Mouse (Mus musculus) liver, embryonic 14.5 days (tissue): ENCODE data around the gene Sf3b2. TPM values are rescaled to one million over a fixed set of nuclear protein-coding genes. Genes with fewer than 3 reads are reported as not detected.
A peak's percentile ranks its signal among the peaks of the same experiment; 100 is the strongest.

ENCODE experiments used
- ATAC-seq: fragments of 200-750 bp; cut with Nextera tagmentation; 2 replicates; pipeline ENCODE4 v1.8.0; 2017; ENCODE audit warnings: moderate number of reproducible peaks, mild to moderate bottlenecking, moderate library complexity; ENCODE audit not compliant: insufficient read depth
- DNase-seq, 3 experiments: peaks; one replicate each; pipeline ENCODE4 v3.0.0-alpha.2; 2012 to 2013; ENCODE audit warnings: low read depth in 3 of 3, low spot score in 3 of 3
- H3K27ac ChIP-seq: fragments of 300-500 bp; sonication (generic); 2 replicates; pipeline ENCODE4 v1.5.1; 2014; ENCODE audit warnings: moderate library complexity, mild to moderate bottlenecking, control low read depth, inconsistent platforms
- H3K27me3 ChIP-seq: fragments of 300-500 bp; sonication (generic); 2 replicates; pipeline ENCODE4 v1.6.1; 2014; ENCODE audit warnings: mild to moderate bottlenecking, low read length, moderate library complexity; ENCODE audit not compliant: control insufficient read depth, insufficient read depth
- H3K36me3 ChIP-seq: fragments of 300-500 bp; sonication (generic); replicated peaks from 2 replicates; pipeline ENCODE4 v1.6.1; 2014; ENCODE audit warnings: low read depth; ENCODE audit not compliant: control insufficient read depth, insufficient read depth
- H3K4me1 ChIP-seq, 2 experiments: fragments of 200-500 bp in 1 of 2; fragments of 300-500 bp in 1 of 2; sonication (generic) in 1 of 2; replicated peaks; 2 replicates each; pipeline ENCODE4 v1.6.1; 2012 to 2014; ENCODE audit warnings: antibody characterized with exemption in 1 of 2, inconsistent platforms in 1 of 2, low read length in 1 of 2; ENCODE audit not compliant: control insufficient read depth in 2 of 2, insufficient read depth in 2 of 2
- H3K4me2 ChIP-seq: fragments of 300-500 bp; sonication (generic); 2 replicates; pipeline ENCODE4 v1.6.1; 2014; ENCODE audit warnings: low read depth, mild to moderate bottlenecking, control low read depth, moderate library complexity
- H3K4me3 ChIP-seq, 2 experiments: fragments of 200-500 bp in 1 of 2; fragments of 300-500 bp in 1 of 2; sonication (generic) in 1 of 2; 2 replicates each; pipeline ENCODE4 v1.5.1; 2012 to 2014; ENCODE audit warnings: low read depth in 2 of 2, low read length in 2 of 2, mild to moderate bottlenecking in 2 of 2, control low read depth in 1 of 2, inconsistent platforms in 1 of 2, moderate library complexity in 1 of 2; ENCODE audit not compliant: insufficient read depth in 1 of 2
- H3K9ac ChIP-seq: fragments of 300-500 bp; sonication (generic); replicated peaks from 2 replicates; pipeline ENCODE4 v1.6.1; 2014; ENCODE audit warnings: mild to moderate bottlenecking, control low read depth, moderate library complexity
- H3K9me3 ChIP-seq: fragments of 300-500 bp; sonication (generic); 2 replicates; pipeline ENCODE4 v1.6.1; 2016; ENCODE audit warnings: low read length, mixed read lengths; ENCODE audit not compliant: control insufficient read depth
- CTCF ChIP-seq: IDR thresholded peaks from 2 replicates; pipeline ENCODE4 v1.5.1; 2016; ENCODE audit warnings: antibody characterized with exemption, low read depth, control low read depth
- EP300 ChIP-seq: IDR thresholded peaks from 2 replicates; pipeline ENCODE4 v1.6.1; 2016; ENCODE audit warnings: antibody characterized with exemption, low read depth
- WGBS: fragments of 180-500 bp; shearing (Covaris S2); extraction: QIAGEN DNeasy Blood & Tissue Kit; methylation state at CpG from one replicate; pipeline ENCODE4 v1.1.7; 2014; ENCODE audit not compliant: insufficient replicate concordance; 5-methylcytosine and 5-hydroxymethylcytosine counted together
- polyA plus RNA-seq, 2 experiments: library from polyadenylated mRNA; depleted of rRNA in 1 of 2; stranded (reverse) in 1 of 2; unstranded in 1 of 2; fragments of >200 nt; fragmentation: Nextera tagmentation in 1 of 2; extraction: Ambion mirVana in 1 of 2; gene quantifications; 2 replicates each; pipeline versions ENCODE4 v1.2.1 to v1.2.3; 2012 to 2014

The Sf3b2 gene
- polyA plus RNA-seq, 2 experiments = 52.5 to 98.4 TPM

- Histone ChIP-seq H3K4me1 (peaks cover 17 to 18% of the 10 kb centered on the region in 2 experiments), H3K9me3 (no peaks in the 10 kb centered on the region), H3K27me3 (peaks cover 9% of the 10 kb centered on the region; the same call in 1 of the 2 replicates), H3K9ac (peak overlapping the region; percentile 51), H3K27ac (peak overlapping the region; percentile 55), H3K36me3 (peaks cover 28% of the 10 kb centered on the region), H3K4me3 (peak overlapping the region; percentile 82 to 99), H3K4me2 (peak overlapping the region; percentile 82)
- DNase-seq (no peak), ATAC-seq (peak; percentile 60)
- no peak for TF ChIP-seq EP300
- no peak for TF ChIP-seq CTCF
- WGBS = 3% methylated on average over 13 of the region's 13 CpGs
These were observed 451 bp upstream of the Sf3b2 start for GRCm38 (mm10) chr19:5295736-5296075.

- DNase-seq = no peak
- no peak for ATAC-seq
These were observed 16.9 kb downstream of the Sf3b2 start for GRCm38 (mm10) chr19:5278381-5278780.

GRCm38 (mm10) chr19:5277140-5277539, 18.1 kb downstream of the Sf3b2 start:
- Histone ChIP-seq H3K4me1 (peaks cover 0 to 8% of the 10 kb centered on the region in 2 experiments; a peak in 2 of 4 replicates), H3K36me3 (peaks cover 65% of the 10 kb centered on the region), H3K27me3 (no peaks in the 10 kb centered on the region), H3K9me3 (no peaks in the 10 kb centered on the region), H3K9ac (no peak overlapping the region), H3K27ac (no peak overlapping the region), H3K4me3 (no peak overlapping the region), H3K4me2 (no peak overlapping the region)
- 72% methylated on average over 3 of the region's 3 CpGs for whole genome bisulfite sequencing
- no peak for ATAC-seq
- TF ChIP-seq CTCF (peak; percentile 39; the same call in 1 of the 2 replicates), EP300 (no peak)
- DNase-seq = no peak

More at GRCm38 (mm10) chr19:5278381-5278780, 16.9 kb downstream of the Sf3b2 start:
- H3K9ac ChIP-seq = no peak overlapping the region
- H3K9me3 ChIP-seq = no peaks in the 10 kb centered on the region
- 65% methylated on average over 8 of the region's 8 CpGs for WGBS
- no peak overlapping the region for H3K4me3 ChIP-seq
- peaks cover 0 to 6% of the 10 kb centered on the region in 2 experiments; a peak in 1 of 4 replicates for H3K4me1 ChIP-seq
- H3K36me3 ChIP-seq = peaks cover 76% of the 10 kb centered on the region
- H3K4me2 ChIP-seq = no peak overlapping the region
- H3K27me3 ChIP-seq = no peaks in the 10 kb centered on the region
- TF ChIP-seq CTCF (no peak), EP300 (no peak)
- no peak overlapping the region for H3K27ac ChIP-seq

- Histone ChIP-seq H3K36me3 (peaks cover 58% of the 10 kb centered on the region), H3K4me1 (peaks cover 6 to 14% of the 10 kb centered on the region in 2 experiments; a peak in 3 of 4 replicates), H3K4me2 (no peak overlapping the region), H3K27me3 (no peaks in the 10 kb centered on the region), H3K4me3 (no peak overlapping the region), H3K9me3 (no peaks in the 10 kb centered on the region), H3K9ac (no peak overlapping the region), H3K27ac (no peak overlapping the region)
- no peak for TF ChIP-seq EP300
- TF ChIP-seq CTCF = 0 out of 2 replicates have a peak, but pooled peaks have one; percentile 18
- no peak for ATAC-seq
- no peak for DNase-seq
- 80% methylated on average over 2 of the region's 2 CpGs for WGBS
These were observed 18.7 kb downstream of the Sf3b2 start for GRCm38 (mm10) chr19:5276531-5276930.

GRCm38 (mm10) chr19:5275736-5276135, 19.5 kb downstream of the Sf3b2 start:
- H3K27ac ChIP-seq = no peak overlapping the region
- H3K9ac ChIP-seq = no peak overlapping the region
- TF ChIP-seq EP300 (no peak), CTCF (no peak)
- H3K4me1 ChIP-seq = peaks cover 8 to 17% of the 10 kb centered on the region in 2 experiments; a peak in 3 of 4 replicates
- 84% methylated on average over 5 of the region's 5 CpGs for WGBS
- no peak for ATAC-seq
- H3K27me3 ChIP-seq = no peaks in the 10 kb centered on the region
- no peak overlapping the region for H3K4me2 ChIP-seq
- no peak for DNase-seq
- H3K36me3 ChIP-seq = peaks cover 51% of the 10 kb centered on the region
- no peak overlapping the region for H3K4me3 ChIP-seq
- no peaks in the 10 kb centered on the region for H3K9me3 ChIP-seq
